Mouse (Mus musculus): Measurements from ENCODE around the gene Zfp819. TPM values are rescaled to one million over a fixed set of nuclear protein-coding genes. Genes with fewer than 3 reads are reported as not detected.
A peak's percentile ranks its signal among the peaks of the same experiment; 100 is the strongest.

The Zfp819 gene
- polyA plus RNA-seq, 1 experiment from 2014 or later: 0.43 TPM

- Histone ChIP-seq H3K36me3 (replicated peaks) (no peaks in the 10 kb centered on the region), H3K4me1 (no peaks in the 10 kb centered on the region), H3K4me3 (no peak overlapping the region), H3K9ac (no peak overlapping the region), H3K27me3 (replicated peaks) (no peaks in the 10 kb centered on the region), H3K9me3 (no peaks in the 10 kb centered on the region), H3K27ac (no peak overlapping the region), H3K4me2 (no peak overlapping the region)
- WGBS: 84% methylated on average over 14 of the region's 14 CpGs
- no peak for ATAC-seq (replicated peaks)
These were observed 7.0 kb downstream of the Zfp819 start for GRCm38 (mm10) chr7:43613816-43614551.

DNA sequence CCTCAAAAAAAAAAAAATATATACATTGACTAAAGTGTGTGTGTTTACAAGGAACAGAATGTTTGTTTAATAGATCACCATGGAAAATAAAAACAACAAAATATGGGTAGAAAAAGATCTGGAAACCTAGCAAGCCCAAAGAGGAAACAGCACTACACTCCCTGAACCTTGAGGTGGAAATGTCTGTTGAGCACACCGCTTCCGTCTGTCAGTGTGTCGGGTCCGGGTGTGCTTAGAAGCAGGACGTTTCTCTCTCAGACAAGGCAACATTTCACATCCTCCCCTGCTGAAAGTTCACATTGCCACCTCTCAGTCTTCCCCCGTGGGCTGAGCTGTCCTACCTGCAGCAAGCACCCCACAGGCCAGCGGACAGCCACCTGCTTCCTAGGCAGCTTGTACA lies 16.0 kb downstream of the Zfp819 start:
- no peak for ATAC-seq (replicated peaks)
- Histone ChIP-seq H3K4me3 (no peak overlapping the region), H3K36me3 (replicated peaks) (no peaks in the 10 kb centered on the region), H3K27ac (no peak overlapping the region), H3K4me1 (peaks cover 4% of the 10 kb centered on the region; the same call in 1 of the 2 replicates), H3K9me3 (no peaks in the 10 kb centered on the region), H3K9ac (no peak overlapping the region), H3K27me3 (replicated peaks) (no peaks in the 10 kb centered on the region), H3K4me2 (no peak overlapping the region)
- WGBS: 82% methylated on average over 7 of the region's 7 CpGs

DNA sequence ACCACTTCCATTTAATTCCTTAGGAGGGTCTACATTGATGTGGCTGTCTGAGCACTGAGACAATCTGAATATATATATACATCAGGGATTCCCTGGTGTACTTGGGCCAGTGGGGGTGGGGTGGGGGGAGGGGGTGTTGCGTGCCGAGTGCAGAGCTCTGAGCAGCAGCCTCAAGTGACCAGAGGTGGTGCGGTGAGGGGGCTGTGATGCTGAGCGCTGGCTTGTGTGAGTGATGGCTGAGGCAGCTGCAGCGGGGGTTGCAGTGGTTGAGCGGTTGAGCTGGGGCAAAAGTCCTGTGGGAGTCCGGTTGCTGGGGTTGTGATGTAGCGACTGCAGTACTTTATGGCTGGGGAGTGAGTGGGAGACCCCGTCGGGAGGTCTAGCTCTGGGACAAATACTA lies 16.9 kb downstream of the Zfp819 start:
- no peaks in the 10 kb centered on the region for H3K36me3 ChIP-seq (replicated peaks)
- no peak overlapping the region for H3K4me3 ChIP-seq
- no peaks in the 10 kb centered on the region for H3K9me3 ChIP-seq
- no peak for ATAC-seq (replicated peaks)
- H3K27ac ChIP-seq: no peak overlapping the region
- H3K27me3 ChIP-seq (replicated peaks): no peaks in the 10 kb centered on the region
- WGBS: 11% methylated on average over 10 of the region's 10 CpGs
- H3K4me2 ChIP-seq: peak overlapping the region; percentile 28; the same call in 1 of the 2 replicates
- peaks cover 4% of the 10 kb centered on the region; the same call in 1 of the 2 replicates for H3K4me1 ChIP-seq
- H3K9ac ChIP-seq: no peak overlapping the region

- H3K9ac ChIP-seq: no peak overlapping the region
- no peak overlapping the region for H3K4me3 ChIP-seq
- H3K27me3 ChIP-seq (replicated peaks): no peaks in the 10 kb centered on the region
- no peak for ATAC-seq (replicated peaks)
- no peaks in the 10 kb centered on the region for H3K9me3 ChIP-seq
- H3K36me3 ChIP-seq (replicated peaks): no peaks in the 10 kb centered on the region
- H3K4me2 ChIP-seq: no peak overlapping the region
- 64% methylated on average over 3 of the region's 3 CpGs for WGBS
- peaks cover 4% of the 10 kb centered on the region; the same call in 1 of the 2 replicates for H3K4me1 ChIP-seq
- H3K27ac ChIP-seq: no peak overlapping the region
These were observed 18.1 kb downstream of the Zfp819 start for GRCm38 (mm10) chr7:43625065-43625464.

GRCm38 (mm10) chr7:43625794-43626422 lies 18.9 kb downstream of the Zfp819 start:
- Histone ChIP-seq H3K9me3 (no peaks in the 10 kb centered on the region), H3K27me3 (replicated peaks) (no peaks in the 10 kb centered on the region), H3K4me1 (peaks cover 4% of the 10 kb centered on the region; the same call in 1 of the 2 replicates), H3K4me2 (no peak overlapping the region), H3K9ac (no peak overlapping the region), H3K4me3 (no peak overlapping the region), H3K36me3 (replicated peaks) (no peaks in the 10 kb centered on the region), H3K27ac (no peak overlapping the region)
- WGBS: 83% methylated on average over 8 of the region's 8 CpGs
- no peak for ATAC-seq (replicated peaks)

DNA sequence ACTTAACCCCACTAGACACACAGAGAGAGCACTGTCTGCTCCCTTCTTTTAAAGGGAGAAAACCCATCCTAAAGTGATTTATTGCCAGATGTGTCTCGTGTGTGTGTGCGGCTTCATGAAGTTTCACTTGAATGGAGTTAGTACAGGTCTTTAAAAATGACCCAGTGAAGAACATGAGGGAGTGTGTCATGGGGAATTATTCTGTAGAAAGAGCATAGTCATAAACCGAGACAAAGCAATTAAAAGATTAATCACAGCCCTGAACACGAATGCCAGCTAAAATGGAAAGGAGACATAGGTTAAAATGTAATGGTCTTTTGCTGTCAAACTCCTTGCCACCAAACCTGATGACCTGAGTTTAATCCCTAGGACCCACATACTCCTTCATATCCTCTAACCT lies 27.0 kb downstream of the Zfp819 start:
- 79% methylated on average over 4 of the region's 4 CpGs for WGBS
- Histone ChIP-seq H3K4me3 (no peak overlapping the region), H3K36me3 (replicated peaks) (no peaks in the 10 kb centered on the region), H3K4me2 (no peak overlapping the region), H3K4me1 (no peaks in the 10 kb centered on the region), H3K27me3 (replicated peaks) (no peaks in the 10 kb centered on the region), H3K9ac (no peak overlapping the region), H3K9me3 (no peaks in the 10 kb centered on the region), H3K27ac (no peak overlapping the region)
- ATAC-seq (replicated peaks): no peak

GRCm38 (mm10) chr7:43634500-43634899 lies 27.5 kb downstream of the Zfp819 start, which contains the start of gene Ceacam18:
Gene Ceacam18, plus strand, starts transcription at chr7:43634707.
- no peak within 1 kb of the TSS for H3K27ac ChIP-seq
- no peak within 1 kb of the TSS for H3K4me2 ChIP-seq
- no peaks in the 10 kb centered on the region for H3K4me1 ChIP-seq
- no peak for ATAC-seq (replicated peaks)
- no peak within 1 kb of the TSS for H3K4me3 ChIP-seq
- no peaks in the 10 kb centered on the region for H3K36me3 ChIP-seq (replicated peaks)
- no peaks in the 10 kb centered on the region for H3K9me3 ChIP-seq
- H3K27me3 ChIP-seq (replicated peaks): no peaks in the 10 kb centered on the region
- no peak within 1 kb of the TSS for H3K9ac ChIP-seq
- WGBS: 80% methylated on average over 6 of the region's 6 CpGs

DNA sequence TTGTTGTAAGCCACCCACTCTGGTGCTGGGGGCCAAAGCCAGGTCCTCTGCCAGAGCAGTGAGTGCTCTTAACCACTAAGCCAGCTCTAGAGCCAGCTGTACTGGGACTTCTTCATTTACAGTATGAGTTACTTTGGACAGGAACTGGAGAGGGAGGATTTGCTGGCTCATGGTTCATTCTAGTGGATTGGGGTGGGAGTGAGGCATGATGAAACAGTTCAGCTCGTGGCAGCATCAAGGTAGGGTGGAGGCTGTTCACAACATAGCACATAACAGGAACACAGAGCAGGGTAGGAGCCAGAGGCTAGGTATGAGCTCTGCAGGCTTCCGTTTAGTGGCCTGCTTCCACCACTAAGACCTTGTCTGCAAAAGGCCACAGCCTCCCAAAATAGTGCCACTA lies 29.2 kb downstream of the Zfp819 start:
- no peaks in the 10 kb centered on the region for H3K36me3 ChIP-seq (replicated peaks)
- H3K4me1 ChIP-seq: no peaks in the 10 kb centered on the region
- no peaks in the 10 kb centered on the region for H3K9me3 ChIP-seq
- no peak overlapping the region for H3K4me3 ChIP-seq
- 76% methylated on average over 2 of the region's 2 CpGs for WGBS
- no peak overlapping the region for H3K4me2 ChIP-seq
- ATAC-seq (replicated peaks): no peak
- no peak overlapping the region for H3K27ac ChIP-seq
- no peak overlapping the region for H3K9ac ChIP-seq
- H3K27me3 ChIP-seq (replicated peaks): no peaks in the 10 kb centered on the region

GRCm38 (mm10) chr7:43637118-43637517 lies 30.1 kb downstream of the Zfp819 start:
- H3K27me3 ChIP-seq (replicated peaks): no peaks in the 10 kb centered on the region
- no peaks in the 10 kb centered on the region for H3K4me1 ChIP-seq
- no peak overlapping the region for H3K4me2 ChIP-seq
- H3K4me3 ChIP-seq: no peak overlapping the region
- no peak overlapping the region for H3K27ac ChIP-seq
- no peak overlapping the region for H3K9ac ChIP-seq
- H3K9me3 ChIP-seq: no peaks in the 10 kb centered on the region
- no peak for ATAC-seq (replicated peaks)
- WGBS: 50% methylated on average over 1 of the region's 1 CpGs
- no peaks in the 10 kb centered on the region for H3K36me3 ChIP-seq (replicated peaks)

DNA sequence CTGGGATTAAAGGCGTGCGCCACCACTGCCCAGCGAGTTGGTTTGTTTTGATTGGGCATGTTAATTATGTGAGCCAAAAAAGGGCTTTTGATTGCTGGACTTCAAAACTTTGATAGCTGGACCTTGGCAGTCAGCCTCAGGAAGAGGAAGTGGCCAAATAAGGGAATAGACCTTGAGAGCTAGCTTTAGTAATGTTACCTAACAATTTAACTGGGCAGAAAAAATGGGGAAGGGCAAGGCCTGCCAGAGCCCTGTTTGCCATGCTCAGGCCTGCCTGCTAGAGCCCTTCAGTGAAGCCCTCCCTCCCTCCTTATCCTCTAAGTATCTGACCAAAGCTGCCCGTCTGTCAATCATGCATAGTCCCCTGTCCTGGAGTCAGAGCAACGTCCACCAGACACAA lies 35.6 kb downstream of the Zfp819 start:
- ATAC-seq (replicated peaks): no peak
- 81% methylated on average over 5 of the region's 5 CpGs for WGBS

GRCm38 (mm10) chr7:43643046-43643652 lies 36.2 kb downstream of the Zfp819 start:
- 86% methylated on average over 17 of the region's 17 CpGs for WGBS
- H3K27ac ChIP-seq: no peak overlapping the region

More for the DNA sequence above, 35.6 kb downstream of the Zfp819 start:
- H3K4me1 ChIP-seq: no peaks in the 10 kb centered on the region
- H3K9me3 ChIP-seq: no peaks in the 10 kb centered on the region
- no peaks in the 10 kb centered on the region for H3K36me3 ChIP-seq (replicated peaks)
- no peak overlapping the region for H3K9ac ChIP-seq
- H3K27me3 ChIP-seq (replicated peaks): no peaks in the 10 kb centered on the region
- H3K4me3 ChIP-seq: no peak overlapping the region
- H3K4me2 ChIP-seq: no peak overlapping the region
- H3K27ac ChIP-seq: no peak overlapping the region

GRCm38 (mm10) chr7:43652683-43653082 lies 45.7 kb downstream of the Zfp819 start:
- H3K36me3 ChIP-seq (replicated peaks): no peaks in the 10 kb centered on the region
- H3K27me3 ChIP-seq (replicated peaks): no peaks in the 10 kb centered on the region
- H3K9me3 ChIP-seq: no peaks in the 10 kb centered on the region
- no peak for ATAC-seq (replicated peaks)
- no peak overlapping the region for H3K4me2 ChIP-seq
- no peak overlapping the region for H3K4me3 ChIP-seq
- H3K27ac ChIP-seq: no peak overlapping the region
- 82% methylated on average over 6 of the region's 6 CpGs for WGBS
- H3K4me1 ChIP-seq: no peaks in the 10 kb centered on the region
- H3K9ac ChIP-seq: no peak overlapping the region

More at GRCm38 (mm10) chr7:43643046-43643652, 36.2 kb downstream of the Zfp819 start:
- no peak for ATAC-seq (replicated peaks)
- no peaks in the 10 kb centered on the region for H3K4me1 ChIP-seq
- no peak overlapping the region for H3K9ac ChIP-seq
- no peaks in the 10 kb centered on the region for H3K27me3 ChIP-seq (replicated peaks)
- no peak overlapping the region for H3K4me3 ChIP-seq
- no peaks in the 10 kb centered on the region for H3K9me3 ChIP-seq
- H3K4me2 ChIP-seq: no peak overlapping the region
- H3K36me3 ChIP-seq (replicated peaks): no peaks in the 10 kb centered on the region
